Mouse (Mus musculus): ENCODE measurements around the gene Gm4969.

GRCm38 (mm10) chr7:19084921-19085473, 33.2 kb downstream of the Gm4969 start:
- TF ChIP-seq CTCF (IDR thresholded peaks at IDR 0.05; ENCODE audit: low read depth, low read length), result no peak
- TF ChIP-seq POLR2A (IDR thresholded peaks at IDR 0.05; ENCODE audit: insufficient read depth, low read length), result no peak
- no peak for TF ChIP-seq EP300 (IDR thresholded peaks at IDR 0.05; ENCODE audit: insufficient read depth, low read depth, low read length)

Data from ES-Bruce4 (cell line).